Mouse (Mus musculus) frontal cortex, adult (tissue): ENCODE results near the gene E130308A19Rik.
"Not testable (repeated sequence)": the region's sequence is repeated elsewhere in the genome, so short reads cannot be mapped to it uniquely, and the experiment has no call there.

Experiments used
- ATAC-seq: cut with Nextera tagmentation; 2 replicates; pipeline ENCODE4 v1.9.2; 2017; ENCODE audit warnings: mild to moderate bottlenecking, moderate library complexity, mixed read lengths; ENCODE audit not compliant: low TSS enrichment

E130308A19Rik gene

GRCm38 (mm10) chr4:59785412-59785811 is 159.4 kb downstream of the E130308A19Rik start:
- no peak for ATAC-seq

GRCm38 (mm10) chr4:59786661-59787060 is 160.7 kb downstream of the E130308A19Rik start:
- ATAC-seq, result no peak

GRCm38 (mm10) chr4:59787126-59787525 is 161.1 kb downstream of the E130308A19Rik start:
- ATAC-seq, result no peak

- ATAC-seq, result no peak
These were observed 163.0 kb downstream of the E130308A19Rik start for GRCm38 (mm10) chr4:59789015-59789414.

GRCm38 (mm10) chr4:59793626-59794025 is 167.6 kb downstream of the E130308A19Rik start:
- ATAC-seq, result not testable (repeated sequence)

- no peak for ATAC-seq
These were observed 168.1 kb downstream of the E130308A19Rik start for GRCm38 (mm10) chr4:59794116-59794515.

GRCm38 (mm10) chr4:59795788-59796455 is 169.9 kb downstream of the E130308A19Rik start:
- no peak for ATAC-seq

GRCm38 (mm10) chr4:59800181-59800580 is 174.2 kb downstream of the E130308A19Rik start:
- no peak for ATAC-seq

- ATAC-seq, result no peak
These were observed 175.5 kb downstream of the E130308A19Rik start, which contains the start of gene Inip for GRCm38 (mm10) chr4:59801489-59801888. TSS of gene Inip (minus strand) at chr4:59801589.

GRCm38 (mm10) chr4:59802107-59802506 is 176.1 kb downstream of the E130308A19Rik start:
- ATAC-seq, result 0 out of 2 replicates have a peak, but pooled peaks have one; percentile 3

- no peak for ATAC-seq
These were observed 176.8 kb downstream of the E130308A19Rik start for GRCm38 (mm10) chr4:59802792-59803191.

- ATAC-seq, result no peak
These were observed 177.3 kb downstream of the E130308A19Rik start for GRCm38 (mm10) chr4:59803358-59803757.

GRCm38 (mm10) chr4:59804754-59805153 is 178.7 kb downstream of the E130308A19Rik start:
- ATAC-seq, result no peak

- ATAC-seq, result peak; percentile 74
These were observed 179.4 kb downstream of the E130308A19Rik start, which contains the start of gene Snx30 for GRCm38 (mm10) chr4:59805181-59805967. TSS of gene Snx30 (plus strand) at chr4:59805840.

- ATAC-seq, result peak; percentile 8
These were observed 180.2 kb downstream of the E130308A19Rik start for GRCm38 (mm10) chr4:59805968-59806878.

GRCm38 (mm10) chr4:59806879-59807195 is 180.8 kb downstream of the E130308A19Rik start:
- ATAC-seq, result no peak

GRCm38 (mm10) chr4:59807521-59807920 is 181.5 kb downstream of the E130308A19Rik start:
- ATAC-seq, result no peak

- ATAC-seq, result no peak
These were observed 182.4 kb downstream of the E130308A19Rik start for GRCm38 (mm10) chr4:59808396-59808795.
